Mouse (Mus musculus) cerebellum, adult 11-12 months (tissue): ENCODE measurements around the gene Asic2.
"Not testable (repeated sequence)": the region's sequence is repeated elsewhere in the genome, so short reads cannot be mapped to it uniquely, and the experiment has no call there.

Source experiments
- DNase-seq: peaks from one replicate; pipeline ENCODE4 v3.0.0; 2022

The Asic2 gene

DNA sequence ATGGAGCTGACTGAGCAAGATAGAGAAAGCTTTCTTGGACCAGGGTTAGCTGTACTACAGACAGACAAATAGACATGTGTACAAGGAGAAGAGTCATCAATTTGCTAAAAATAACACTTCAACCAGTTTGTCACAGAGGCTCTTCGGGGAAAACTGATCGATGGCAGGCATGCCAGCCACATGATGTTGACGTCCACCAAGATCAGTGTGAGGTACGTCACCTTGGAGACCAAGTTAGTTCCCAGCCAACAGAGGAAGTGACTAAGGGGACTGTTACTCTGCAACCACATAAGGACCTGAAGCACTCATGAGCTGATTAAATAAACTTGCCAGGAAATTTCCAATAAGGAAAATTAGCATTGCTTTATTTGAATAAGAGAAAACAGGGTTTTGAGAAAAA is 557.0 kb downstream of the Asic2 start:
- DNase-seq: no peak

DNA sequence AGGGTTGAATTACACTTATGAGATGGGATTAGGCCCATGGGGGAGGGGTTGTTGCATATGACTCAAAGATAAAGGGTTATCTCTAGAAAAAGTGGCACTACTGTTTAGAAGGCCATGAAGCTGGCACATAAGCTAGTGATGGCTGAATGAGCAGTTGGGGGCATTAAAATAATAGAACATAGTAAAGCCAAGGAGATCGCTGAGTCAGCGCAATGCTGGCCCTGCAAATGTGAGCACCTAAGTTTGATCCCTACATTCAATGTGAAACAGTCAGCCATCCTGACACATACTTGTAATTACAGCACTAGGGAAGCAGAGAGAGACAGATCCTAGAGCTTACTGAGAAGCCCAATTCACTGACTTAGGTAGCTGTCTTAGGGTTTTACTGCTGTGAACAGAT is 562.3 kb downstream of the Asic2 start:
- DNase-seq: no peak

DNA sequence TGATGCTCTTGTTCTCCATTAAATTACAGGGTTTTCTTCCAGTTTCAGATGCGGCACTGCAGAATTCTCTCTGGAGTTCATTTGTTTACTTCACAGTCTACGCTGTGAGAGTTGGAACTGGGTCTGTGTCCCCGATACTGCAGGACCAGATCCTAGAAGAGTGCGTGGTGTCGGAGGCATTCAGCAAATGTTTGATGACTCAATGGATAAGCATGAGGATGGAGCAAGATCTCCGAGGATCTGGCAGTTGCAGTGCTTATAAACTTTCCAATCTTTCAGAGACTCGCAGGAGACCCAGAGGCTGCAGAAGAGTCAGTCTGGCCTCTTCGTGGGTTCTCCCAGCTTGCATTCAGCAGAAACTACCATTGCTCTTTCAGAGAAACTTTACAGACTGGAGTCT is 566.0 kb downstream of the Asic2 start:
- DNase-seq: no peak

DNA sequence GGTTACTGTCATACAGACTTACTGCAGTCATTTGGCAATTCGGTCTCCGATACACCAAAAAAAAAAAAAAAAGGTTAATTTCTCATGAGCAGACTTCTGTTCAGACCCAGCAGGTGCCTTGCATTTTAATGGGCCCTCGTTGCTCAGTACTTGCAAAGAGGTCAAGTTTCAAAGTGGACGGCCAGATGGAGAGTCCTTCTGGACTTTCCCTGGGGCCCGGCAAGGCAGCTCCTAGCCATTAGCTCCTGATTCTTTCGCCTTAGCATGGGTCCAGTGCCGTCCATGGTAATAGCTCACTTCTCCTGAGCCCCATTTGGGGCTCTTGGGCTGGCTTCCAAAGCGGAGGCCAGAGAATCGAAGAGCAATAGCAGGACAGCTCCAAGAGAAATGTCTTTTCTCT is 575.4 kb downstream of the Asic2 start:
- DNase-seq: peak; percentile 53

GRCm38 (mm10) chr11:81386185-81386584 is 582.1 kb downstream of the Asic2 start:
- DNase-seq: no peak

GRCm38 (mm10) chr11:81385547-81385946 is 582.7 kb downstream of the Asic2 start:
- DNase-seq: no peak

DNA sequence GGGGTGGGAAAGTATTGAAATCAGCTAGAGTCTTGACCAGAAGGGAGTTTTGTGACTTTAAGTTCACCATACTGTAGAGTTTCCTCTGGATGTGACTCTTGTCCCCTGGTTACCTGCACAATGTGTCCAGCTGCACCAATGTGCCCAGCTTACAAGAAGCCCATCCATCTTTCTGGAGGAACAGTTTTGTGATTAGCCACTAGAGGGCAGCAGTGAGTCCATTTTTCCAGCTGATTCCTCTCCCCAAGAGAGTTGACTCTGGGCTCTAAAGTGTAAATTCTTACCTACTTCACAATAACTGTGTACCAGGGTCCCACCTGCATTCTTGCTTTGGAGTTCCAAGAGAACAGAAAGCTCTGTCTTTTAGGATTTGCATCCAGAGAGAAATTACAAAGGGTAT is 593.4 kb downstream of the Asic2 start:
- DNase-seq: peak; percentile 21

DNA sequence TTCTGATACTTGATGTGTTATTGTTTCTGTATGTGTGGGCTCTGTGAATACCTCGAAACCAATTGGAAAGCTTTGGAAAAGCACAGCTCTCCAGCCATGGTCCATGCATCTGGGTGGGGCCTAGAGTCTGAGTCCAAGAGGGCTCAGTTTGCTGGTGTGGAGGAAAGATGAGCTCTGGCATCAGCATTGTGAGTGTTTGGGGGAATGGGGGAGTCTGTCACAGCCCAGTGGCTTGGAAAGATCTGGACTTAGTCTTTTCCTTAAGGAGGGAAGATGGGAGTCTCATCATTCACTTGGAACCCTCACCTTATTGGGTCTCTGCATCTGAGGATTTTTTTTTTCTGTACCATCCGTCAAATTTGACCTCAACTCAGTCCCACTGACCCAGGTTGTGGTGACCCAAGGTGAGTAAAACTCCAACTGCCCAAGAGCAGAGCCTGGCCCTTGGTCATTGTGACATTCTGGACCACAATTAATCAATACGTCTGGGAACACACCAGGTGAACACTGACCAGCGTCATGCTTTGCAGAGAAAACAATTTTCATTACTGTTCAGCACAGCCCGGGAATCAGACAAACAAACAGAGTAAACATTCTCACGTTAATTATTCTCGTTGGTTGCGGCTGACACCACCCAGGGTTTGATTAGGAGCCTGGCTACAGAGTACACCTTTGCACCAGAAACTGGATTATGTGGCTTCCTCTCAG is 594.1 kb downstream of the Asic2 start:
- DNase-seq: no peak

- DNase-seq: peak; percentile 5
Observed at GRCm38 (mm10) chr11:81371545-81371944, 596.7 kb downstream of the Asic2 start.

GRCm38 (mm10) chr11:81370426-81370810 is 597.8 kb downstream of the Asic2 start:
- no peak for DNase-seq

DNA sequence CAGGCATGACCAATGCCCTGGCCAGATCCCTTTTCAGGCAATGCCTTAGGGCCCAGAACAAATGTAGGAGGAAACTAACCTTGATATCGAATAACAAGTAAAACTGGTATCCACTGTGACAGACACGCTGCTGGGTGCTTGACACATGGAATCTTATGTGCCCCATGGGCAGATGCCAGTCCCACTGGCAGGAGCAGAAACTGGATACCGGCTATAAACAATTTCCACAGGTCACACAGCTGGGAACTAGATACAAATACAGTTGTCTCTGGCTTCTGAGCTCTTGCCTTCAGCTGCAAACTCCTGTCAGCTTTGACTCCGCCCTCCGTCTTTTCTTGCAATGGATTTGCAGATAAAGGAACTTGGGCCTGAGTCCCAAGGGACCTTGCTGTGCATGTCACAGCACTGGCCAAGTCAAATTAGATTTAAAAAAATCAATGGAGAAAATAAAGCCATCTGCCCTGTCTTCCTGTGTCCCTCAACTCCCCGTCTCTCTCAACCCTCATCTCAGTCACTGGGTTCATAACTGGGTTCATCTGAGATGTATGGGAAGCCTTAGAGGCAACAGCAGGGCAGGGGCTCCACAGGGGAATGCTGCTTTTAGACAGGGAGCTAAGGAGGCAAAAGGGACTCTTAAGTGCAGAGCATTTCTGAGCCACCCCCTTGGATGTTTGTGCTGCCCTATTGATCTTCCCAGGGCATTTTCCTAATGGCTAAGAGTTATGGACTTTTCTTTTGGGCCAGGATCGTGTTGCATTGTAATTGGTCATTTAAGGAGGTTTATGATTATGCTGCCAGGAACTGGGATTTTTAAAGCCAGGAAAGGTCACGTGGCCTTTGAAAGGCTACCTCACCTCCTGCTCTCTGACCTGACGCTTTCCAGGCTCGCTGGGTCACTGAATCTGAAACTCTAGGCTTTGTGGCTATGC is 598.5 kb downstream of the Asic2 start:
- DNase-seq: no peak

DNA sequence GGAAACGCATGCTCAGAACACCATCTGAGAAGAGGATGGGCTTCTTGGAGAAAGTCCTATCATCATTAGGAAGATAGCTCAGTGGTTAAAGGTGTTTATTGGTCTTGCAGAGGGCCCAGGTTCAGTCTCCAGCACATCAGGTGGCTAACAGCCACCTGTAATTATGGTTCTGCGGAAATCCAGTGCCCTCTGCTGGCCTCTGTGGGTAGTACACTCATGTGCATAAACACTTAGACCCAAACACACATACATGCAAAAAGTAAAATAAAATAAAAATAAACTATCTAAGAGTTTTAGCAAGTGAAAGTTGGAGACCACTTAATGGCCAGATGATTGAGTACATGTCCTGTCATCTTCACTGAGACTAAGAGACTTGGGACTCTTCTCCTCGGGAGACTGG is 603.8 kb downstream of the Asic2 start:
- DNase-seq: no peak

- no peak for DNase-seq
Observed at GRCm38 (mm10) chr11:81362461-81362860, 605.8 kb downstream of the Asic2 start.

- no peak for DNase-seq
Observed at GRCm38 (mm10) chr11:81361040-81361439, 607.2 kb downstream of the Asic2 start.

- not testable (repeated sequence) for DNase-seq
Observed at GRCm38 (mm10) chr11:81350498-81350897, 617.8 kb downstream of the Asic2 start.

- DNase-seq: no peak
Observed at GRCm38 (mm10) chr11:81331977-81332376, 636.3 kb downstream of the Asic2 start.

- no peak for DNase-seq
Observed at GRCm38 (mm10) chr11:81330982-81331381, 637.3 kb downstream of the Asic2 start.

- DNase-seq: no peak
Observed at GRCm38 (mm10) chr11:81328088-81328487, 640.2 kb downstream of the Asic2 start.

DNA sequence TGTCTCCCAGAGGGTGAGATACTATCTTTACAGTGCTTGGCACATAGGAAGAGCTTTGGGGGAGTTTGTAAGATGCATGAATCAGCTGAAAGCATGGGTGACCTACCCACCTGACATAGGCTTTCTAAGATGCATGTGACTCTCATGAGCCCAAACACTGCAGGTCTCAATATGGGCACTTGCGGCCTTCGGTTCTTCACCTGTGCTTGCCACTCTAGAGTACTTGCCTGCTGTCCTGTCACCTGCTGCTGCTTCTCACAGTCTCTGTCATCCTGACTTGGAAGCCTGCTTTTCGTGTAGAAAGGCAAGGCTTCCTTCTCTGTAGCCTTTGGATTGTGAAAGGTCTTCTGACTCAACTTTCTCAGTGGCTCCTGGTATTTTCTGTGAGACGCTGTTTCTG is 645.1 kb downstream of the Asic2 start:
- no peak for DNase-seq

DNA sequence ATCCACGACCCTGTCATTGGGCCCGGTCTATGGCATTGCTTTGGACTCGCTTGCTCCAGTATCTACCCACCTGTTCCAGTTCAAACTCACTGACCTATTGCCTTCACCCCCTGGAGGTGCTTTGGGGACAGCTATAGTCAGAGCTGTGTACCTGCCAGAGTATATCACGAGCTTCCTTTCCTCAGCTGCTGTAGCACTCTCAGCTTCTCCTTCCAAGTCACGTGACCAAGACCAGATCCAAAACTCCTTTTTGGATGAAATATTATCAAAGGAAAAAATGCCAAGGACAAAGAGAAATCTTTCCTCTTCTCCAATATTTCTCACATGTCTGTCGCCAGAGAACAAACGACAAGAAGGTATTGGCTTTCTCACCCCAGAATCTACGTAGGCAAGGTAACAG is 645.8 kb downstream of the Asic2 start:
- no peak for DNase-seq

DNA sequence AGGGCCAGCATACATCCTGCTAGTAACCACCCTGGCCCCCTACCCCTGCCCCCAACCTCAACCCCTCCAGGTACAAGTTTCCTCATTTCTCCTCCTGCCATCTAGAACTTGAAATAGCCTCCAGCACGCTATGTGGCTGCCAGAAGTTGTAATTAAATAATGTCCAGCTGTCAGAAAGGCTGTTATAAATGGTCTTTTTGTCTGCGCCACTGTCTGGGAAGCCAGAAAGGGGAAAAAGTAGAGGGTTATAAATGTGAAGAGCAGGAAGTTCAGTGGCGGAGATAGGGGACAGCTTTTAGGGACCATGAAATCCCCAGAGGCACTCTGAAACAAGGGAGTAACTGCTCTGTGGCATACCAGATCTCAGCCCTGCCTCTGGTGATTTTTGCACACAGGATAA is 678.2 kb downstream of the Asic2 start:
- DNase-seq: no peak

GRCm38 (mm10) chr11:81283185-81283584 is 685.1 kb downstream of the Asic2 start:
- DNase-seq: no peak

DNA sequence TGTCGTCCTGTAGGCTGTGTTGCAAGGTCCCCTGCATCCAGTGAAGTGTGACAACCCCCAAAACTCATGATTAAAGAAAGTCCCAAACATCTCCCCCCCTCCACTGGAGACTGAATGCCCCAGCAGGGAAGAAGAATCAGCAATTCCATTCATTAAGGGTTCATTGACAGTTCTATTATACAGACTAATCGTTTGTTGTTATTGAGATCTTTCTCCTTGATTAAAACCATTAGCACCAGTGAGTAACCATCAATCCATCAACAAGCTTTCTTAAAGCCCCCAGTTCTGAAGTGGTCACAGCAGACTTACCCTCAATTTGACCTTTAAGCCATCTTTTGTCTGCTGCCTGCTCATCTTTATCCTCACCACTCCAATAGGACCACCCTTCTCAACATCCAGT is 688.2 kb downstream of the Asic2 start:
- DNase-seq: no peak

DNA sequence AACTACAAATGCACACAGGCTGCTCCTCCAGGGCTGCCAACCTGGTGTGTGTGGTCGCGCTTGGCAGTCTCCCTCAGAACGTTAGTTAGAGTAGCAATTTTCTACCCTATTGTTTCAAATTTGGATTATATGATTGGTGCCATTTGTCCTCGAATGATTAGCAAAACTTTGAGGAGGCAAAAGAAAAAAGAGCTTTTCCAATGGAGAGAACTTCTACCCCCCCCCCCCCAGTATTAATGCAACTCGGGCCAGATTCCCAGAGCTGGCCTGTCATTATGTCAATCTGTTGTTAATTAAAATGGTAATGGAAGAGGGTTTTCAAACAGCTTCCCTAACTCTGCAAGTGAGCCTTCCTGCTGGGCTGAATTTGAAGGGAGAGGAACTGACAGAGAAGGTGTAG is 690.9 kb downstream of the Asic2 start:
- no peak for DNase-seq
